Mouse (Mus musculus) lung, postnatal 25 days (tissue): ENCODE measurements around the gene Cep72.
"Not testable (repeated sequence)": the region's sequence is repeated elsewhere in the genome, so short reads cannot be mapped to it uniquely, and the experiment has no call there.

Source experiments
- DNase-seq: peaks from one replicate; pipeline ENCODE4 v3.0.0; 2022; ENCODE audit warnings: low spot score

The Cep72 gene

GRCm38 (mm10) chr13:74030691-74031090 is 31.4 kb downstream of the Cep72 start:
- DNase-seq: no peak

- DNase-seq: no peak
Measured at GRCm38 (mm10) chr13:74029013-74029412, 33.1 kb downstream of the Cep72 start.

- DNase-seq: no peak
Measured at GRCm38 (mm10) chr13:74028116-74028515, 34.0 kb downstream of the Cep72 start.

GRCm38 (mm10) chr13:74026215-74026614 is 35.9 kb downstream of the Cep72 start:
- DNase-seq: peak; percentile 70

GRCm38 (mm10) chr13:74025151-74026081 is 36.7 kb downstream of the Cep72 start:
- DNase-seq: peak; percentile 68

GRCm38 (mm10) chr13:74019006-74019405 is 43.1 kb downstream of the Cep72 start:
- DNase-seq: peak; percentile 16

GRCm38 (mm10) chr13:74017426-74017825 is 44.7 kb downstream of the Cep72 start:
- no peak for DNase-seq

GRCm38 (mm10) chr13:74015908-74016307 is 46.2 kb downstream of the Cep72 start:
- DNase-seq: no peak

- no peak for DNase-seq
Measured at GRCm38 (mm10) chr13:74010678-74011077, 51.4 kb downstream of the Cep72 start.

GRCm38 (mm10) chr13:74009791-74010614 is 52.1 kb downstream of the Cep72 start:
- DNase-seq: peak; percentile 81

- DNase-seq: peak; percentile 96
Measured at GRCm38 (mm10) chr13:74008948-74009718, 53.0 kb downstream of the Cep72 start, which contains the start of gene Tppp. Tppp (plus strand) TSS chr13:74009407.

GRCm38 (mm10) chr13:74008216-74008615 is 53.9 kb downstream of the Cep72 start:
- not testable (repeated sequence) for DNase-seq

- DNase-seq: not testable (repeated sequence)
Measured at GRCm38 (mm10) chr13:74006881-74007280, 55.2 kb downstream of the Cep72 start.

- DNase-seq: no peak
Measured at GRCm38 (mm10) chr13:74001492-74001891, 60.6 kb downstream of the Cep72 start.

- no peak for DNase-seq
Measured at GRCm38 (mm10) chr13:74000961-74001360, 61.1 kb downstream of the Cep72 start.

GRCm38 (mm10) chr13:74000519-74000918 is 61.6 kb downstream of the Cep72 start:
- no peak for DNase-seq

GRCm38 (mm10) chr13:73996456-73996855 is 65.6 kb downstream of the Cep72 start:
- no peak for DNase-seq

GRCm38 (mm10) chr13:73991267-73991666 is 70.8 kb downstream of the Cep72 start:
- DNase-seq: no peak

GRCm38 (mm10) chr13:73990761-73991160 is 71.3 kb downstream of the Cep72 start:
- no peak for DNase-seq

- DNase-seq: no peak
Measured at GRCm38 (mm10) chr13:73990325-73990724, 71.8 kb downstream of the Cep72 start.
